Mouse (Mus musculus): ENCODE data around the gene 1700025G04Rik. TPM values are rescaled to one million over a fixed set of nuclear protein-coding genes. Genes with fewer than 3 reads are reported as not detected.

The 1700025G04Rik gene
- polyA plus RNA-seq, 1 experiment: 3.5 TPM

GRCm38 (mm10) chr1:151878411-151878810 lies 211.5 kb downstream of the 1700025G04Rik start:
- no peaks in the 10 kb centered on the region for H3K4me1 ChIP-seq (ENCODE audit: control insufficient read depth, insufficient read depth, low read length)
- WGBS: 44% methylated on average over 4 of the region's 4 CpGs
- DNase-seq: no peak

GRCm38 (mm10) chr1:151872971-151873370 lies 217.0 kb downstream of the 1700025G04Rik start:
- 53% methylated on average over 5 of the region's 5 CpGs for WGBS
- Histone ChIP-seq H3K4me1 (ENCODE audit: control insufficient read depth, insufficient read depth, low read length) (peaks cover 2% of the 10 kb centered on the region), H3K4me3 (replicated peaks; ENCODE audit: extremely low read depth, low read depth, low read length) (no peak overlapping the region)
- TF ChIP-seq POLR2A (IDR thresholded peaks at IDR 0.05; ENCODE audit: borderline replicate concordance, extremely low read depth, low read depth, low read length) (no peak), CTCF (IDR thresholded peaks at IDR 0.05; ENCODE audit: insufficient read depth, low read length) (no peak)
- no peak for DNase-seq

More at GRCm38 (mm10) chr1:151878411-151878810, 211.5 kb downstream of the 1700025G04Rik start:
- no peak overlapping the region for H3K4me3 ChIP-seq (replicated peaks; ENCODE audit: extremely low read depth, low read depth, low read length)
- no peak for TF ChIP-seq POLR2A (IDR thresholded peaks at IDR 0.05; ENCODE audit: borderline replicate concordance, extremely low read depth, low read depth, low read length)
- no peak for TF ChIP-seq CTCF (IDR thresholded peaks at IDR 0.05; ENCODE audit: insufficient read depth, low read length)

GRCm38 (mm10) chr1:151864326-151864725 lies 225.6 kb downstream of the 1700025G04Rik start:
- no peaks in the 10 kb centered on the region for H3K4me1 ChIP-seq (ENCODE audit: control insufficient read depth, insufficient read depth, low read length)
- TF ChIP-seq CTCF (IDR thresholded peaks at IDR 0.05; ENCODE audit: insufficient read depth, low read length): no peak
- TF ChIP-seq POLR2A (IDR thresholded peaks at IDR 0.05; ENCODE audit: borderline replicate concordance, extremely low read depth, low read depth, low read length): no peak
- H3K4me3 ChIP-seq (replicated peaks; ENCODE audit: extremely low read depth, low read depth, low read length): no peak overlapping the region
- no peak for DNase-seq
- 86% methylated on average over 6 of the region's 6 CpGs for WGBS

- H3K4me1 ChIP-seq (ENCODE audit: control insufficient read depth, insufficient read depth, low read length): no peaks in the 10 kb centered on the region
- DNase-seq: no peak
- 59% methylated on average over 12 of the region's 12 CpGs for WGBS
- H3K4me3 ChIP-seq (replicated peaks; ENCODE audit: extremely low read depth, low read depth, low read length): no peak overlapping the region
- no peak for TF ChIP-seq CTCF (IDR thresholded peaks at IDR 0.05; ENCODE audit: insufficient read depth, low read length)
- TF ChIP-seq POLR2A (IDR thresholded peaks at IDR 0.05; ENCODE audit: borderline replicate concordance, extremely low read depth, low read depth, low read length): no peak
These were observed 226.2 kb downstream of the 1700025G04Rik start for GRCm38 (mm10) chr1:151863797-151864147.

- DNase-seq: no peak
- no peaks in the 10 kb centered on the region for H3K4me1 ChIP-seq (ENCODE audit: control insufficient read depth, insufficient read depth, low read length)
- WGBS: 73% methylated on average over 17 of the region's 17 CpGs
- H3K4me3 ChIP-seq (replicated peaks; ENCODE audit: extremely low read depth, low read depth, low read length): no peak overlapping the region
- TF ChIP-seq CTCF (IDR thresholded peaks at IDR 0.05; ENCODE audit: insufficient read depth, low read length): no peak
- TF ChIP-seq POLR2A (IDR thresholded peaks at IDR 0.05; ENCODE audit: borderline replicate concordance, extremely low read depth, low read depth, low read length): no peak
These were observed 226.7 kb downstream of the 1700025G04Rik start for GRCm38 (mm10) chr1:151863135-151863796.

GRCm38 (mm10) chr1:151862109-151862508 lies 227.8 kb downstream of the 1700025G04Rik start:
- no peaks in the 10 kb centered on the region for H3K4me1 ChIP-seq (ENCODE audit: control insufficient read depth, insufficient read depth, low read length)
- TF ChIP-seq CTCF (IDR thresholded peaks at IDR 0.05; ENCODE audit: insufficient read depth, low read length): no peak
- no peak for TF ChIP-seq POLR2A (IDR thresholded peaks at IDR 0.05; ENCODE audit: borderline replicate concordance, extremely low read depth, low read depth, low read length)
- 94% methylated on average over 8 of the region's 8 CpGs for WGBS

GRCm38 (mm10) chr1:151861334-151861995 lies 228.5 kb downstream of the 1700025G04Rik start:
- DNase-seq: no peak
- no peak overlapping the region for H3K4me3 ChIP-seq (replicated peaks; ENCODE audit: extremely low read depth, low read depth, low read length)
- H3K4me1 ChIP-seq (ENCODE audit: control insufficient read depth, insufficient read depth, low read length): no peaks in the 10 kb centered on the region
- WGBS: 61% methylated on average over 20 of the region's 20 CpGs
- TF ChIP-seq POLR2A (IDR thresholded peaks at IDR 0.05; ENCODE audit: borderline replicate concordance, extremely low read depth, low read depth, low read length) (no peak), CTCF (IDR thresholded peaks at IDR 0.05; ENCODE audit: insufficient read depth, low read length) (no peak)

More at GRCm38 (mm10) chr1:151862109-151862508, 227.8 kb downstream of the 1700025G04Rik start:
- no peak for DNase-seq
- H3K4me3 ChIP-seq (replicated peaks; ENCODE audit: extremely low read depth, low read depth, low read length): no peak overlapping the region

GRCm38 (mm10) chr1:151858474-151858873 lies 231.5 kb downstream of the 1700025G04Rik start:
- WGBS: 94% methylated on average over 1 of the region's 1 CpGs

GRCm38 (mm10) chr1:151855561-151855960 lies 234.4 kb downstream of the 1700025G04Rik start:
- H3K4me3 ChIP-seq (replicated peaks; ENCODE audit: extremely low read depth, low read depth, low read length): no peak overlapping the region
- 62% methylated on average over 1 of the region's 1 CpGs for WGBS
- DNase-seq: no peak
- no peaks in the 10 kb centered on the region for H3K4me1 ChIP-seq (ENCODE audit: control insufficient read depth, insufficient read depth, low read length)
- TF ChIP-seq CTCF (IDR thresholded peaks at IDR 0.05; ENCODE audit: insufficient read depth, low read length): no peak
- TF ChIP-seq POLR2A (IDR thresholded peaks at IDR 0.05; ENCODE audit: borderline replicate concordance, extremely low read depth, low read depth, low read length): no peak

More at GRCm38 (mm10) chr1:151858474-151858873, 231.5 kb downstream of the 1700025G04Rik start:
- DNase-seq: no peak
- TF ChIP-seq POLR2A (IDR thresholded peaks at IDR 0.05; ENCODE audit: borderline replicate concordance, extremely low read depth, low read depth, low read length) (no peak), CTCF (IDR thresholded peaks at IDR 0.05; ENCODE audit: insufficient read depth, low read length) (no peak)
- Histone ChIP-seq H3K4me3 (replicated peaks; ENCODE audit: extremely low read depth, low read depth, low read length) (no peak overlapping the region), H3K4me1 (ENCODE audit: control insufficient read depth, insufficient read depth, low read length) (no peaks in the 10 kb centered on the region)

- Histone ChIP-seq H3K4me1 (ENCODE audit: control insufficient read depth, insufficient read depth, low read length) (no peaks in the 10 kb centered on the region), H3K4me3 (replicated peaks; ENCODE audit: extremely low read depth, low read depth, low read length) (no peak overlapping the region)
- no peak for TF ChIP-seq CTCF (IDR thresholded peaks at IDR 0.05; ENCODE audit: insufficient read depth, low read length)
- no peak for TF ChIP-seq POLR2A (IDR thresholded peaks at IDR 0.05; ENCODE audit: borderline replicate concordance, extremely low read depth, low read depth, low read length)
- no peak for DNase-seq
- WGBS: 68% methylated on average over 3 of the region's 3 CpGs
These were observed 237.9 kb downstream of the 1700025G04Rik start for GRCm38 (mm10) chr1:151851976-151852375.
